Mouse (Mus musculus) intestine, postnatal 0 days (tissue): ENCODE results near the gene Rbm19. TPM values are rescaled to one million over a fixed set of nuclear protein-coding genes. Genes with fewer than 3 reads are reported as not detected.

Source experiments
- ATAC-seq: fragments of 200-750 bp; cut with Nextera tagmentation; 2 replicates; pipeline ENCODE4 v1.8.0; 2017; ENCODE audit warnings: mild to moderate bottlenecking, moderate TSS enrichment, moderate library complexity
- H3K27ac ChIP-seq: fragments of 300-500 bp; sonication (generic); 2 replicates; pipeline ENCODE4 v1.5.1; 2014; ENCODE audit warnings: mild to moderate bottlenecking, low read depth, low read length, moderate library complexity
- H3K27me3 ChIP-seq: fragments of 300-500 bp; sonication (generic); replicated peaks from 2 replicates; pipeline ENCODE4 v1.6.1; 2014; ENCODE audit warnings: low read length, mixed read lengths; ENCODE audit not compliant: control insufficient read depth, insufficient read depth
- H3K36me3 ChIP-seq: fragments of 300-500 bp; sonication (generic); 2 replicates; pipeline ENCODE4 v1.6.1; 2014; ENCODE audit warnings: mild to moderate bottlenecking, moderate library complexity; ENCODE audit not compliant: control insufficient read depth, insufficient read depth
- H3K4me1 ChIP-seq: fragments of 300-500 bp; sonication (generic); replicated peaks from 2 replicates; pipeline ENCODE4 v1.6.1; 2014; ENCODE audit warnings: antibody characterized with exemption, low read length, mixed read lengths; ENCODE audit not compliant: control insufficient read depth, insufficient read depth
- H3K4me2 ChIP-seq: fragments of 300-500 bp; sonication (generic); replicated peaks from 2 replicates; pipeline ENCODE4 v1.6.1; 2014; ENCODE audit warnings: low read depth, mild to moderate bottlenecking, moderate library complexity
- H3K4me3 ChIP-seq: fragments of 300-500 bp; sonication (generic); 2 replicates; pipeline ENCODE4 v1.5.1; 2014; ENCODE audit warnings: low read depth, low read length
- H3K9ac ChIP-seq: fragments of 300-500 bp; sonication (generic); 2 replicates; pipeline ENCODE4 v1.6.1; 2014; ENCODE audit warnings: mild to moderate bottlenecking, low read depth, low read length
- H3K9me3 ChIP-seq: fragments of 300-500 bp; sonication (generic); 2 replicates; pipeline ENCODE4 v1.6.1; 2016; ENCODE audit warnings: mixed run types; ENCODE audit not compliant: control insufficient read depth
- CTCF ChIP-seq: sonication (generic); IDR thresholded peaks from 2 replicates; pipeline ENCODE4 v1.5.1; 2016; ENCODE audit warnings: low read depth, mild to moderate bottlenecking, control low read depth, antibody characterized with exemption, moderate library complexity
- WGBS: fragments of 180-500 bp; shearing (Covaris S2); extraction: QIAGEN DNeasy Blood & Tissue Kit; methylation state at CpG from one replicate; pipeline ENCODE4 v1.1.7; 2014; 5-methylcytosine and 5-hydroxymethylcytosine counted together
- polyA plus RNA-seq: library from polyadenylated mRNA; unstranded; fragments of >200 nt; fragmentation: Nextera tagmentation; extraction: Ambion mirVana; gene quantifications from 2 replicates; pipeline ENCODE4 v1.2.1, GENCODE M21; 2015

Rbm19 gene
- polyA plus RNA-seq, 1 experiment from 2014 or later, result 12.0 TPM

- no peak for ATAC-seq
- Histone ChIP-seq H3K9ac (no peak overlapping the region), H3K27ac (no peak overlapping the region), H3K4me2 (no peak overlapping the region), H3K36me3 (peaks cover 17% of the 10 kb centered on the region), H3K4me3 (no peak overlapping the region), H3K9me3 (no peaks in the 10 kb centered on the region), H3K27me3 (no peaks in the 10 kb centered on the region), H3K4me1 (no peaks in the 10 kb centered on the region)
- 73% methylated on average over 7 of the region's 7 CpGs for WGBS
- TF ChIP-seq CTCF, result peak; percentile 19; the same call in 1 of the 2 replicates
These were observed 58.1 kb downstream of the Rbm19 start for GRCm38 (mm10) chr5:120174317-120174716.

GRCm38 (mm10) chr5:120175217-120175616, 59.0 kb downstream of the Rbm19 start:
- Histone ChIP-seq H3K4me1 (no peaks in the 10 kb centered on the region), H3K9me3 (no peaks in the 10 kb centered on the region), H3K4me2 (no peak overlapping the region), H3K4me3 (no peak overlapping the region), H3K9ac (no peak overlapping the region), H3K27me3 (no peaks in the 10 kb centered on the region), H3K36me3 (peaks cover 17% of the 10 kb centered on the region), H3K27ac (no peak overlapping the region)
- WGBS, result 94% methylated on average over 8 of the region's 8 CpGs
- no peak for ATAC-seq
- TF ChIP-seq CTCF, result no peak

GRCm38 (mm10) chr5:120176246-120177065, 60.2 kb downstream of the Rbm19 start:
- H3K27me3 ChIP-seq, result no peaks in the 10 kb centered on the region
- no peaks in the 10 kb centered on the region for H3K9me3 ChIP-seq
- H3K4me2 ChIP-seq, result no peak overlapping the region
- 92% methylated on average over 13 of the region's 13 CpGs for WGBS
- ATAC-seq, result no peak
- TF ChIP-seq CTCF, result no peak
- no peak overlapping the region for H3K9ac ChIP-seq
- H3K27ac ChIP-seq, result no peak overlapping the region
- peaks cover 17% of the 10 kb centered on the region for H3K36me3 ChIP-seq
- H3K4me3 ChIP-seq, result no peak overlapping the region
- no peaks in the 10 kb centered on the region for H3K4me1 ChIP-seq

- Histone ChIP-seq H3K4me3 (no peak overlapping the region), H3K36me3 (peaks cover 17% of the 10 kb centered on the region), H3K9me3 (no peaks in the 10 kb centered on the region), H3K4me2 (no peak overlapping the region), H3K27ac (no peak overlapping the region), H3K4me1 (no peaks in the 10 kb centered on the region), H3K9ac (no peak overlapping the region), H3K27me3 (no peaks in the 10 kb centered on the region)
- no peak for TF ChIP-seq CTCF
- WGBS, result 95% methylated on average over 4 of the region's 4 CpGs
- no peak for ATAC-seq
These were observed 60.7 kb downstream of the Rbm19 start for GRCm38 (mm10) chr5:120177066-120177340.

DNA sequence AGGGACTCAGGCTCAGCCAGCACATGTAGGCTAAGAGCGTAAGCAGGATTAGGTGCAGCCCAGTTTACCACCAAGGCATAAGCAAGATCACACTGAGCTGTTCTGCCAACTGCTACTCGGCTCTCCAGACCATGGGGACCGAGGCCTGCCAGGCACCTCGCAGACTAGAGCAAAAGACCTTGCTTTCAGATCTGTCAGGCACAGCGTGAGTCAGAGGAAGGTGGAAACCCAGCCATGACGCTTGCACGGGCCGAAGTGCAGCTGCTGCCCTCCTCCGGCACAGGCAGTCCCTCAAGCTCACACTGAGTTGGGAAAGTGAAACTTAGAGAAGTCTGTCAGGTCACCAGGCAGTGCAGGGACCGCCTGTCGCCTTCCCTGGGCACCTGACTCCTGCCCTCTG, 63.8 kb downstream of the Rbm19 start:
- H3K4me3 ChIP-seq, result no peak overlapping the region
- TF ChIP-seq CTCF, result 0 out of 2 replicates have a peak, but pooled peaks have one; percentile 31
- ATAC-seq, result peak; percentile 59
- no peaks in the 10 kb centered on the region for H3K27me3 ChIP-seq
- no peak overlapping the region for H3K9ac ChIP-seq
- no peaks in the 10 kb centered on the region for H3K9me3 ChIP-seq
- WGBS, result 92% methylated on average over 11 of the region's 11 CpGs
- H3K36me3 ChIP-seq, result peaks cover 17% of the 10 kb centered on the region
- H3K27ac ChIP-seq, result no peak overlapping the region
- H3K4me1 ChIP-seq, result no peaks in the 10 kb centered on the region
- no peak overlapping the region for H3K4me2 ChIP-seq

DNA sequence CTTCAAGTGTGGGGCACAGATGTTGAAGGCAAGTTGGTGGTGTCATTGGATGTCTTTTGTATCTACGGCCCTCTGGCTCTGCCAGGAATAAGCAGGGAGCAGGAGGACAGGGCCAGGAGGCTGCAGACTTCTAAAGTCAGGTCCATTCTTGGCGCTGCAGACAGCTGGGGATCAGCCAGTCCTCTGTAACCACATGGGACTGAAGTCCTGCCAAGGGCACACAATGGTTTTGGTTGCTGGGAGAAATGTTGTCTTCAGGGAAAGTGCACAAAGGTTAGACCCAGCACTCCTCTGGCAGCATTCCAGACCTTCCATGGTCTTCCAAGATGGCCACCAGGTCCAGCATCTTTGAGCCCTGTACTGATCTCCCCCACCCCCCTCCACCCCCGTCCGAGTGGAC, 65.1 kb downstream of the Rbm19 start:
- Histone ChIP-seq H3K4me2 (no peak overlapping the region), H3K27ac (no peak overlapping the region), H3K36me3 (peaks cover 15% of the 10 kb centered on the region), H3K4me1 (no peaks in the 10 kb centered on the region), H3K27me3 (no peaks in the 10 kb centered on the region), H3K9ac (no peak overlapping the region), H3K4me3 (no peak overlapping the region), H3K9me3 (no peaks in the 10 kb centered on the region)
- no peak for ATAC-seq
- WGBS, result 98% methylated on average over 4 of the region's 4 CpGs
- no peak for TF ChIP-seq CTCF
